Mouse (Mus musculus): ENCODE measurements at regions not wholly inside any gene's neighbourhood (a gene's known extent, or its start where the extent isn't known, plus 50 kb on each side); places are given as distances from the start of the nearest gene placed in this dataset.

GRCm38 (mm10) chr7:68918632-68919435, 169.8 kb upstream of the Arrdc4 start:
- TF ChIP-seq POLR2A (IDR thresholded peaks at IDR 0.05; ENCODE audit: control insufficient read depth in 1 of 2, insufficient read depth in 1 of 2, low read depth in 1 of 2, low read length in 2 of 2, poor library complexity in 1 of 2) (no peak), CTCF (IDR thresholded peaks at IDR 0.05 in 2 of 3, conservative IDR thresholded peaks at IDR 0.05 in 1 of 3; ENCODE audit: control insufficient read depth in 1 of 3, insufficient read depth in 1 of 3, low read depth in 2 of 3, low read length in 3 of 3, poor library complexity in 1 of 3, severe bottlenecking in 1 of 3) (no peak), EP300 (IDR thresholded peaks at IDR 0.05; ENCODE audit: low read depth in 1 of 2, low read length in 2 of 2) (no peak), MAX (IDR thresholded peaks at IDR 0.05; ENCODE audit: low read length) (no peak), ZMIZ1 (IDR thresholded peaks at IDR 0.05; ENCODE audit: low read depth, low read length) (no peak), ZC3H11A (IDR thresholded peaks at IDR 0.05; ENCODE audit: low read depth, low read length) (no peak), TCF12 (IDR thresholded peaks at IDR 0.05; ENCODE audit: low read depth, low read length) (no peak)

Measured in MEL (cell line).